Mouse (Mus musculus): Measurements from ENCODE around the gene Ran.

The Ran gene

DNA sequence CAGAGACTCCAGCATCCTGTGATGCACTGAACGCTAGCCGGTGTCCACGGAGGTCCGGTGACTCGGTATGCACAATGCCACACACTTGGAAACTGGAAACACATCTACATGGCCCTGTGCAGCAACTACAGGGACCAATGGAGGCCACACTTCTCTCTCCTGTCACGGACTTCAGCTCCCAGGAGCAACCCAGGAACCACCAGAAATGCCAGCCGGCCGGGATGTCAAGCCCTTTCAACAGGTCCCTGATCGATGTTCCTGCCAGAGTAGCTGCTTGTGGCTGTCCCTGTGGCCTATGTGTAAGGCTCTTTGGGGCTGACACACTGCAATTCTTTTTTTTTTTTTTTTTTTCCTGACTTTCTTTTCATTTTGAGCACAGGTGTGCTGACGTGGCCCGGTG is 44.3 kb downstream of the Ran start:
- no peak for DNase-seq (ENCODE audit: low spot score)

DNA sequence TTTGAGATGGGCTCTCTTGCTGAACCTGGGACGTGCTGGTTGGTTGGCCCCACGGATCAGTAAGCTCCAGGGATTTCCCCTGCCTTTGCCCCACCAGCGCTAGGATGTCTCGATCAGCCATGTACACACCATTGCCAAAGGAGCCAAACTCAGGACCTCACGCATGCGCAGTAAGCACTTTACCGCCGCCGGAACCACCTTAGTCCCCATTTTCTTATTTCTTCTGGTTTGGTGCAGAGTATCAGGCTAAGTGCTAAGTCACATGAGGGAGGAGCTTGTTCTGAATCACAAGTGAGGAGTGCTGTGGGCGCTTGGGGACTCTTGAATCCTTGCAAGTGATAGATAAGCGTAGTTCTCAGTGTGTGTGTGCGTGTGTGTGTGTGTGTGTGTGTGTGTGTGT is 45.4 kb downstream of the Ran start:
- no peak for DNase-seq (ENCODE audit: low spot score)

DNA sequence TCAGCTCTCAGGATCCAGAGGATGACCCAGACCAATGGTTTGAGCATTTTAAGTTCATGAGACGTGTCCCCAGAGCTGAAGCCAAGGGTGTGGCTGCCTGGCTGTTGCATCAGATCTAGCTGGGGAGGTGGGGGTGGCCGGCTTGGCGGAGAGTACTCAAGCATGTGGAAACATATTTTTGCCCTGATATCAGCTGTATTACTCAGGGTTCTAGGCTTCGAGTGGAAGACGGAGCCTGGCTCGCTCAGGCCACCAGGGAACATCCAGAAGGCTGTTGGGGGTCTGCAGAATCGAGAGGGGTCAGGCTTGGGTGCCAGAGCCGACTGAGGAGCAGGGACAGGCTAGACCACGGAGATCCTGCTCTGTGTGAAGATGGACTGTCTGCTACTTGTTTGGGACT is 46.1 kb downstream of the Ran start:
- DNase-seq (ENCODE audit: low spot score) = peak; percentile 81

DNA sequence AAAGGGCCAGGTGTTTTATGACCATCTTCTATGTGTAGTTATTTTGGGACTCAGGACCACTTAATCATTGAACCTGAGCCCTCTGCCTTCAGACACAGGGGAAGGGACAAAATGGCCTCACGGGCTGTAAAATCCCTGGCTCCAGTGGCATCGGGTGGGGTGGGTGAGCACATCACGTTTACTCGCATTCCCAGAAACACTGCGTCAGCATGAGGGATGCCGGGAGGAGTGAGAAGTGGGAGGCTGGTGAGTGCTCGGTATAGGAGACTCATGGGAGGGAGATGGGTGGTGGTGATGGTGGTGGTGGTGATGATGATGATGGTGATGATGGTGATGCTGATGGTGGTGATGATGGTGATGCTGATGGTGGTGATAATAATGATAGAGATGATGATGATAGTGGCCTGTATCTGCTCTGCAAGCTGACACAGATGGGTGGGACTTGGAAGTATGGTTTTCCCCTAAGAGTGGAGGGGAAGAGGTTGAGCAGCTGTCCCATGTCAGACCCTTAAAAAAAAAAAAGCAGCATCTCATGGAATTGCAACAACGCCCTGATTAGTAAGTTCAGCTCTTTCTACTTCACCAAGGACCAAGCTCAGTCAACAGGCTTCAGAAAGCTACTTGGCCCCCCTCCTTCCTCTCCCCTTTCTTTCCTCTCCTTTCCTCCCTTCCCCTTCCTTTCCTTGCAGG is 46.8 kb downstream of the Ran start:
- peak; percentile 50 for DNase-seq (ENCODE audit: low spot score)

DNA sequence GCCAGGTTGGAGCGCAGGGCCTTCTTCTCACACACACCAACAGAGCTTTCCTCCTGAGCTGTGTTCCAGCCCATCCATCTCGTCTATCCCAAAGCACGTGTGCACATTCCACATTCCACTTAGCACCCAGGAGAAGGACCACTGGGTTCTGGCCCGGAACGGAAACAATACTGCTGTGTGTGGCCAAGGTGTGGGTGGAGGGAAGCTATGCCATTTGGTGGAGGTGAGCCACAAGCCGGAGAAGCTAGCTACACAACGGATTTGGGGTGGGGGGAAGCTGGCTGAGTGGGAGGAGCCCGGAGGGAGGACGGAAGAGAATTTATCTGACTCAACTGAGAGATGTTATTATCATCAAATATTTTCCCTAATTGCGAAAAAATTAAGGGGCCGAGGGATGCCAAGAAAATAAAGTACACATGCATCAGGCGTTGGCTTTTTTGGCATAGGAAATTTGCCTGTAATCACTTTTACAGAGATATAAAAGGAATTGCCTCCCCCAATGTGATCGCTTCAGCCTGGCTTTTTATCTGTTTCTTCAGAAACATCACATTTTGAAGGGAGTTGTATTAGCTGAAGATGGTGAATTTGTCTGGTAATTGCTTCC is 47.5 kb downstream of the Ran start:
- peak; percentile 49 for DNase-seq (ENCODE audit: low spot score)

DNA sequence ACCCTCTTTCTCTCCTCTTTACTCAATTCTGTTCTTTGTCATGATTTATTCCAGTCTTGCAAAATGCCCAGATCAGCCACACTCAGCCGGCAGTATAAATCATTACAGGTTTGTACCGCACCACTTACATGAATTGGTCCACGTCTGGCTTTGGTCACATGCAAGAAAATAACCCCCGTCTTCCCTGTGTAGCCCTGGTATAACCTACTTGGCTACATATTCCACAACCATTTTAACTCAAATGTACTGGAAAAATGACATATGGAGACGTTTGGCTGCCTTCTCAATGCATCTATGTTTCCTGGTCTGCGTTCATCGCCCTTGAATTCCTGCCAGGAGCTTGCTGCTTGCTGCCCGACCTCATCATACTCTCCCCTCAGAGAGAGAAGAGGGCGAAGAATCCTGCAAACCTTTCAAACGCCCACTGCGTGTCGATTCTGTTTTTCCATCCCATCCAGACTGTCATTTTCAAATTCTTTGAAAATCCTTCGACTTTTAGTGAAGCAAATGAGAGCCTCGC is 52.0 kb downstream of the Ran start:
- no peak for DNase-seq (ENCODE audit: low spot score)

DNA sequence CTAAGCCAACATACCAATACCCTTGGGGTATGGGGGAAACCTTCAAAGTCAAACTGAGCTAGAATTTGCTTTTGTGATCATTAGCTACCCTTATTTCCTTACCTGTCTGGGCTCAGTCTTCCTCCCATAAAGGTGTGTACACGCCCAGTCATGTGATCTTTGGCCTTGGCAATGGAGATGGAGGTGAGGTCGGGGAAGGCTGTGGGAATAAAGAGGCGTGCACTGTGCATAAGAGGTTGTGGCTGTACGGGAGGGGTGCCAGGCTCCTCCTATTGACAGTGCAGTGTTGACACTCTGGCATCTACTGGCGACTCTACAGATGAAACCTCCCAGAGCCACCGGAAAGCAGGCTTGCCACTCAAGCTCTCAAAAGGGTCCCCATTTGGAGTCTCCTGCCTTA is 53.5 kb downstream of the Ran start:
- no peak for DNase-seq (ENCODE audit: low spot score)
